In genomic region chr7:25267751-25268463, GRCm38 (mm10) we compare ENCODE assay signal across 8 mouse cellular contexts. TPM values are rescaled to one million over a fixed set of nuclear protein-coding genes. Genes with fewer than 3 reads are reported as not detected.
A peak's percentile ranks its signal among the peaks of the same experiment; 100 is the strongest.
DNase-seq lines count a peak whose midpoint lies in the region; ATAC-seq lines count a peak whose summit lies in the region.

No protein-coding gene starts in this region.

- H3K27ac ChIP-seq in lung, embryonic 16.5 days (ENCODE audit: low read length), result peak overlapping the region; percentile 95

- peak overlapping the region; percentile 84 for H3K9ac ChIP-seq in lung, embryonic 16.5 days (ENCODE audit: low read length)

- no peaks in the 10 kb centered on the region for H3K27me3 ChIP-seq in lung, embryonic 16.5 days (ENCODE audit: control insufficient read depth, insufficient read depth, low read depth, low read length)

- peaks cover 7% of the 10 kb centered on the region for H3K36me3 ChIP-seq in lung, embryonic 16.5 days (ENCODE audit: control insufficient read depth, insufficient read depth, low read length)

- ATAC-seq in hematopoietic stem cell, adult 5-6 weeks (replicated peaks in 1 of 2; ENCODE audit: insufficient read depth in 1 of 2, low FRiP score in 2 of 2, low TSS enrichment in 1 of 2, low read depth in 1 of 2, poor library complexity in 2 of 2, severe bottlenecking in 2 of 2), result peak; percentile 83
- peak; percentile 94 for ATAC-seq in lung, embryonic 16.5 days (ENCODE audit: low read depth)

- H3K9me3 ChIP-seq in lung, embryonic 16.5 days (ENCODE audit: control insufficient read depth, low read length), result no peaks in the 10 kb centered on the region

- DNase-seq in MEL-GATA-1-ER (ENCODE audit: extremely low read depth, low read depth), result peak; percentile 100
- peak; percentile 99 for DNase-seq in cerebellum, adult 8-10 months
- DNase-seq in forelimb bud, embryonic 11.5 days (ENCODE audit: low read depth, low spot score), result peak; percentile 100
- peak; percentile 100 for DNase-seq in layer of hippocampus, adult 9-10 months (ENCODE audit: low spot score)
- DNase-seq in ovary, postnatal 10 days (ENCODE audit: low spot score), result peak; percentile 98
- DNase-seq in thymus, postnatal 10 days (ENCODE audit: low spot score in 2 of 2), result peak; percentile 97 to 99

- WGBS in lung, embryonic 16.5 days, result under 1% methylated on average over 33 of the region's 33 CpGs

- peak overlapping the region; percentile 80 for H3K4me3 ChIP-seq in lung, embryonic 16.5 days (ENCODE audit: low read length)

- peak overlapping the region; percentile 82 for H3K4me2 ChIP-seq in lung, embryonic 16.5 days (ENCODE audit: low read depth, low read length)

- H3K4me1 ChIP-seq in lung, embryonic 16.5 days (replicated peaks; ENCODE audit: control insufficient read depth, insufficient read depth, low read length), result peaks cover 17% of the 10 kb centered on the region

RNA-seq across cellular contexts. Expression of gene Cic, which starts 0.4 kb away (rescaled TPM):
- total RNA-seq in hematopoietic stem cell, adult 5-6 weeks (2017), result 39.1 and 39.4 TPM in 2 replicates
- 23.5 and 28.9 TPM in 2 replicates for polyA plus RNA-seq in lung, embryonic 16.5 days (2015; fragmentation: Nextera tagmentation; extraction: Ambion mirVana)

RNA-seq across cellular contexts. Expression of gene Erf, which starts 17.3 kb away (rescaled TPM):
- total RNA-seq in hematopoietic stem cell, adult 5-6 weeks (2017), result 14.1 and 17.3 TPM in 2 replicates
- polyA plus RNA-seq in lung, embryonic 16.5 days (2015; fragmentation: Nextera tagmentation; extraction: Ambion mirVana), result 10.5 and 13.6 TPM in 2 replicates

RNA-seq across cellular contexts. Expression of gene Pafah1b3, which starts 29.9 kb away (rescaled TPM):
- 20.8 and 37.0 TPM in 2 replicates for total RNA-seq in hematopoietic stem cell, adult 5-6 weeks (2017)
- 170 and 173 TPM in 2 replicates for polyA plus RNA-seq in lung, embryonic 16.5 days (2015; fragmentation: Nextera tagmentation; extraction: Ambion mirVana)

RNA-seq across cellular contexts. Expression of gene Gsk3a, which starts 30.3 kb away (rescaled TPM):
- 47.0 and 66.5 TPM in 2 replicates for total RNA-seq in hematopoietic stem cell, adult 5-6 weeks (2017)
- polyA plus RNA-seq in lung, embryonic 16.5 days (2015; fragmentation: Nextera tagmentation; extraction: Ambion mirVana), result 7.1 and 8.2 TPM in 2 replicates

RNA-seq across cellular contexts. Expression of gene Prr19, which starts 33.3 kb away (rescaled TPM):
- not detected in 2 replicates for total RNA-seq in hematopoietic stem cell, adult 5-6 weeks (2017)
- 0.13 TPM in 1 of 2 replicates, not detected in the other for polyA plus RNA-seq in lung, embryonic 16.5 days (2015; fragmentation: Nextera tagmentation; extraction: Ambion mirVana)

Comparison
In these comparisons a context has a peak if more than half of its experiments do, and no peak if none do; other contexts are left out.
1. Peak in every context shown above with its lines: DNase-seq, ATAC-seq, H3K4me3 ChIP-seq and H3K27ac ChIP-seq.